Mouse (Mus musculus): ENCODE data around the gene Trappc6a. TPM values are rescaled to one million over a fixed set of nuclear protein-coding genes. Genes with fewer than 3 reads are reported as not detected.
"Not testable (repeated sequence)": the region's sequence is repeated elsewhere in the genome, so short reads cannot be mapped to it uniquely, and the experiment has no call there.

Trappc6a gene
- polyA plus RNA-seq, 1 experiment from 2014 or later = 73.2 TPM

DNA sequence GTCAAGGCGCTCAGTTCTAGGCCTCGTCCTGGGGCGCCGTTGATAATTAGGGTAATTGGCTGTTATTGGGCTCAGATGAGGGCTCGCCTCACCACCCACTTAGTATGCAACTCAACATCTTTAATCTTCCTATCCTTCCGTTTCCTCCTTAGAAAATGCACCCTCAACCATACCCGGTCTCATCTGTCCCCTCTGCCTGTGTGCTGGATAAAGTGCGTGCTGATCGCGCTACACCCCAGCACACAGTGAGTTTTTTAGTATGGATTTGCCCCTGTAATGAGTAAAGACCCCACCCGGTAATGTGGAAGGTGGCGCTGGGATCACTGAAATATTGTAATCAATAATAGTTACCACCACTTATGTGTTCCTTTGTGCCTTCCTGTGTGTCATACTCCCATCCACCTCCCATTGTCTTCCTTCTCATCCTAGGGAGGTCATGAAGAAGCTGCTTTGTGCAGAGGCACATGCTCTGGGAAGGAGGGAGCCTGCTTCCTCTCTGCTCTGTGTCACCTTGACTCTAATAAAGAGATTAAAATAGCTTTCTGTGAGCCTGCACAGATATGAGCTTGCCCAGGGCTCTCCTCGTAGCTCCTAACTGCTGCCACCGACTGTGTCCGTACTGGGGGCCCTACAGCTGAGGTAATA is 851 bp downstream of the Trappc6a start:
- peak overlapping the region; percentile 90 for H3K4me2 ChIP-seq
- WGBS = 3% methylated on average over 15 of the region's 15 CpGs
- peak overlapping the region; percentile 82 for H3K9ac ChIP-seq
- H3K9me3 ChIP-seq (replicated peaks) = no peaks in the 10 kb centered on the region
- H3K27ac ChIP-seq = peak overlapping the region; percentile 78
- H3K36me3 ChIP-seq = no peaks in the 10 kb centered on the region
- peaks cover 24% of the 10 kb centered on the region for H3K4me1 ChIP-seq (replicated peaks)
- no peak for ATAC-seq (replicated peaks; ENCODE audit: insufficient number of reproducible peaks, insufficient read depth, low FRiP score, low read depth)
- peak overlapping the region; percentile 88 for H3K4me3 ChIP-seq
- H3K27me3 ChIP-seq = no peaks in the 10 kb centered on the region

DNA sequence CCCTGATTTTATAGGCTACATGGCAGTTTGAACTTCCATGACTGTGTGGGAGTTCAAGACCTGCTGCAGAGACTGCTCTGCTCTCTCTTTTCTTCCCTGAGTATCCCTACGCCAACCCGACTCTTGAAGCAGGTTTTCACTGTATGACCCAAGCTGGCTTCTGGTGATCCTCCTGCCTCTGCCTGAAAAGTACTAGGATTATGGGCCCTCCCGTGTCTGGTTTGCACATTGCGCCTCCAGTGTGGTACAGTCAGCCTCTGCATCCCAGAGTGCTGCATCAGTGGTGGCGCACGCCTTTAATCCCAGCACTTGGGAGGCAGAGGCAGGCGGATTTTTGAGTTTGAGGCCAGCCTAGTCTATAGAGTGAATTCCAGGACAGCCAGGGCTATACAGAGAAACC is 1.6 kb downstream of the Trappc6a start:
- H3K9me3 ChIP-seq (replicated peaks) = no peaks in the 10 kb centered on the region
- H3K27me3 ChIP-seq = no peaks in the 10 kb centered on the region
- no peaks in the 10 kb centered on the region for H3K36me3 ChIP-seq
- ATAC-seq (replicated peaks; ENCODE audit: insufficient number of reproducible peaks, insufficient read depth, low FRiP score, low read depth) = no peak
- peaks cover 24% of the 10 kb centered on the region for H3K4me1 ChIP-seq (replicated peaks)
- H3K9ac ChIP-seq = peak overlapping the region; percentile 33; the same call in 1 of the 2 replicates
- 92% methylated on average over 7 of the region's 7 CpGs for WGBS
- H3K4me3 ChIP-seq = peak overlapping the region; percentile 88
- H3K4me2 ChIP-seq = peak overlapping the region; percentile 90
- H3K27ac ChIP-seq = peak overlapping the region; percentile 78; the same call in 1 of the 2 replicates

DNA sequence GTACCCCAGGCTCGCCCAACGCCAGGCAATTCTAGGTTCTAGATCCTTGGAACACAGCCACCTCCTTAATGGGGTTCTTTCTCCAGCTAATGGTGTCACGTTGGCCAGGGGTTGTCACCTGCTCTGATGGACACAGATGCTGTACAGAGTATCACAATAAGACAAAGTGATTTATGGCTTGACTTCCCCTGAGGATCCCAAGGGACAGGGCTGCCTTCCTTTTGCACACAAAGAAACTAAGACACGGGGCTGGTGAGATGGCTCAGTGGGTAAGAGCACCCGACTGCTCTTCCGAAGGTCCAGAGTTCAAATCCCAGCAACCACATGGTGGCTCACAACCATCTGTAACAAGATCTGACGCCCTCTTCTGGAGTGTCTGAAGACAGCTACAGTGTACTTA is 3.7 kb downstream of the Trappc6a start:
- not testable (repeated sequence) for ATAC-seq (replicated peaks; ENCODE audit: insufficient number of reproducible peaks, insufficient read depth, low FRiP score, low read depth); H3K27ac ChIP-seq; H3K9ac ChIP-seq; H3K9me3 ChIP-seq (replicated peaks); H3K4me3 ChIP-seq; H3K27me3 ChIP-seq; H3K4me2 ChIP-seq; H3K36me3 ChIP-seq
- 76% methylated on average over 7 of the region's 7 CpGs for WGBS
- peaks cover 18% of the 10 kb centered on the region for H3K4me1 ChIP-seq (replicated peaks)

DNA sequence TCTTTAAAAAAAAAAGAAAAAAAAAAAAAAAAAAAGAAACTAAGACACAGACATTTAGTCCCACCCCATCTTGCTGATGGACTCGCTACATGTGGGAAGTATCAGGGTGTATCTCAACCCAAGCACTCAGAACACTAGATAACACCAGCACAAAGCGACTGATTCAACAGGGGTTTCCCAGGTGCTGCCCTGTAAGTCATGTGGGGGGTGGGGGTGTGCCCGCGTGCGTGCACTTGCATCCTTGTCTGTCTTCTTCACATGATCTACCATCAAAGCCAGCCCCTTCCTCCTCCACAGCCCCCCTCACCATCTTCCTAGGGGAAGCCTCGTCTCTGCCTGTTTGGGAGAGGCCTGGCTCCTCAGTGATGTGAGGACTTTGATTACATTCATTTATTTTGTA is 4.2 kb downstream of the Trappc6a start:
- no peaks in the 10 kb centered on the region for H3K9me3 ChIP-seq (replicated peaks)
- no peak overlapping the region for H3K4me3 ChIP-seq
- 69% methylated on average over 6 of the region's 6 CpGs for WGBS
- no peak for ATAC-seq (replicated peaks; ENCODE audit: insufficient number of reproducible peaks, insufficient read depth, low FRiP score, low read depth)
- H3K27ac ChIP-seq = no peak overlapping the region
- no peak overlapping the region for H3K4me2 ChIP-seq
- peaks cover 15% of the 10 kb centered on the region for H3K4me1 ChIP-seq (replicated peaks)
- H3K9ac ChIP-seq = no peak overlapping the region
- no peaks in the 10 kb centered on the region for H3K36me3 ChIP-seq
- peaks cover 9% of the 10 kb centered on the region for H3K27me3 ChIP-seq

DNA sequence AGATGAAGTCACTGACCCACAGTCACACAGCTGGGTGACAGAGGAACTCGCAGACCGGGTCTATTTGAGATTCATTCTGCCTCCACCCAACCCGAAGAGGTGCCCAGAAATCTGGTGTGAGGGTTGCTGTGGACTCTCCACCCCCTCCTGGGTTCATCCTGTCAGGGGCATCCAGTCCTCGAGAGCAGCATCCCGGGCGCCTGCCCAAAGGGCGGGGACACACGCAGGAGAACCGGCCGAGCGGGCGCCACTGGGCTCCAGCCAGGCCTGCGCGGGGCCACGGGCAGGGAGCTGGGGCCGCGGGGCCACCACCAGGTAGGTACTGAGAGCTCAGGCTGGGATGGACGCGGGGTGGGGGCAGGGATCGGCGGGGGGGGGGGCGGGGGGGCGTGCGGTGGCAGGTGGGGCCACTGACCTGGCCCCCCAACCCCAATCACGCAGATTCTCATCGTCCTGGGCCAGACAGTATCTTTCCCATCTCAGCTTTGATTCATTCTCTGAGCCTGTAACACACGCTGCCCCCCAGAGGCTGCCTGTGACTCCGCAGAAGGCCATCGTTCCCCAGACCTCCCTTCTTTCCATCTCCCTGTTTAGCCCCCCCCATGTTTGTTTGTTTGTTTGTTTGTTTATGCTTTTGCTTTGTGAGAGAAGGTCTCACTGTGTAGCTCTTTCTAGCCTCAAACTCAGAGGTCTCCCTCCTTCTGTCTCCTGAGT is 9.6 kb downstream of the Trappc6a start, which contains the start of gene Nkpd1:
Gene Nkpd1 (plus strand): TSS at position 187 of the 714 bp plus-strand sequence.
- peak within 1 kb of the TSS; percentile 45 for H3K4me2 ChIP-seq

DNA sequence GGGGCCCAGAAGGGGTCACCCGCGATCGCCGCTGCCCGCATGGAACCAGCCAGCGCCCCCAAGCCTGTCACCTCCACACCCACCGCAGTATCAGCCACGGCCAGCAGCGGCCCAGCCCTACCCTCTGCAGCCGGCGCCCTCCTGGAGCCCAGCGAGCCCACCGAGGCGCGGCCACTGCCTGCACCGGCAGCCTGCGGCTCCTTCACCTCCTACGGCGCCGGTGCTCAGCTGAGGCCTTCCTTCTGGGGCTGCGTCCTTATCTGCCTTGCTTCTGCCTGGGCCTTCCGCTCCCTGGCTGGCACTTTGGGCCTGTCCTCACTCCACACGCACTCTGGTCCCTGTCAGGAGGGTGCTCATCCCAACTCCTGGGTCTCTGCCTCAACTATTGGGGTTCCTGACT is 11.8 kb downstream of the Trappc6a start:
- ATAC-seq (replicated peaks; ENCODE audit: insufficient number of reproducible peaks, insufficient read depth, low FRiP score, low read depth) = no peak
- 3% methylated on average over 16 of the region's 23 CpGs for WGBS
- peaks cover 38% of the 10 kb centered on the region for H3K4me1 ChIP-seq (replicated peaks)
- H3K4me3 ChIP-seq = peak overlapping the region; percentile 36
- H3K27me3 ChIP-seq = peaks cover 86% of the 10 kb centered on the region
- peak overlapping the region; percentile 38; the same call in 1 of the 2 replicates for H3K9ac ChIP-seq
- H3K36me3 ChIP-seq = no peaks in the 10 kb centered on the region
- H3K4me2 ChIP-seq = peak overlapping the region; percentile 63
- no peaks in the 10 kb centered on the region for H3K9me3 ChIP-seq (replicated peaks)
- H3K27ac ChIP-seq = no peak overlapping the region

More for the DNA sequence above, 9.6 kb downstream of the Trappc6a start, which contains the start of gene Nkpd1:
- Histone ChIP-seq H3K4me1 (replicated peaks) (peaks cover 19% of the 10 kb centered on the region), H3K4me3 (peak within 1 kb of the TSS; percentile 17; the same call in 1 of the 2 replicates), H3K36me3 (no peaks in the 10 kb centered on the region), H3K9ac (peak within 1 kb of the TSS; percentile 38), H3K9me3 (replicated peaks) (no peaks in the 10 kb centered on the region), H3K27ac (no peak within 1 kb of the TSS), H3K27me3 (peaks cover 64% of the 10 kb centered on the region)
- no peak for ATAC-seq (replicated peaks; ENCODE audit: insufficient number of reproducible peaks, insufficient read depth, low FRiP score, low read depth)
- WGBS = 4% methylated on average over 28 of the region's 29 CpGs

DNA sequence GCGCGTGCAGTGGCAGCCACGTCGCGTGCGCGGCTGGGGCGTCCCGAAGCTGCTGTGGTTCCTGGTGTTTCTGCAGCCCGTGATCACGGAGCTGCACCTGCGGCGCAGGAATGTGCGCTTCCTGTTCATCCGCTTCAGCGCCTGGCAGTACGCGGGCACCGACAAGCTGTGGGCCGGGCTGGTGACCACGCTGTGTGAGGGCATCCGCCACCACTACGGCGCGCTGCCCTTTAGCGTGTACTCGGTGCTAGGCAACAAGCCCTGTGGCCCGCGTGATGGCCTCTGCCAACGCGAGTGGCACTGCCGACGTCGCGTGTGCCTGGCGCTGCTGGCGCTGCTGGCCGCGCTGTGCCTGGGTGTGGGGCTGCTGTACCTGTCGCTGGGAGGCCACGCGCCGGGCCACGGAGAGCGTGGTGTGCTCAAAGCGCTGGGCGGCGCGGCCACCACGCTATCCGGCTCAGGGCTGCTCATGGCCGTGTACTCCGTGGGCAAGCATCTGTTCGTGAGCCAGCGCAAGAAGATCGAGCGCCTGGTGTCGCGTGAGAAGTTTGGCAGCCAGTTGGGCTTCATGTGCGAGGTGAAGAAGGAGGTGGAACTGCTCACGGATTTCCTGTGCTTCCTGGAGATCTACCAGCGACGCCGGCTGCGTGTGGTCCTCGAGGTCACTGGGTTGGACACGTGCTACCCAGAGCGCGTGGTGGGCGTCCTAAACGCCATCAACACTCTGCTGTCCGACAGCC is 15.0 kb downstream of the Trappc6a start:
- Histone ChIP-seq H3K4me2 (peak overlapping the region; percentile 84), H3K9ac (no peak overlapping the region), H3K4me3 (peak overlapping the region; percentile 51), H3K4me1 (replicated peaks) (peaks cover 30% of the 10 kb centered on the region), H3K9me3 (replicated peaks) (no peaks in the 10 kb centered on the region), H3K27me3 (peaks cover 76% of the 10 kb centered on the region), H3K27ac (no peak overlapping the region), H3K36me3 (no peaks in the 10 kb centered on the region; the same call in 1 of the 2 replicates)
- WGBS = 8% methylated on average over 72 of the region's 72 CpGs
- 0 out of 2 replicates have a peak, but pooled peaks have one; percentile 9 for ATAC-seq (replicated peaks; ENCODE audit: insufficient number of reproducible peaks, insufficient read depth, low FRiP score, low read depth)

DNA sequence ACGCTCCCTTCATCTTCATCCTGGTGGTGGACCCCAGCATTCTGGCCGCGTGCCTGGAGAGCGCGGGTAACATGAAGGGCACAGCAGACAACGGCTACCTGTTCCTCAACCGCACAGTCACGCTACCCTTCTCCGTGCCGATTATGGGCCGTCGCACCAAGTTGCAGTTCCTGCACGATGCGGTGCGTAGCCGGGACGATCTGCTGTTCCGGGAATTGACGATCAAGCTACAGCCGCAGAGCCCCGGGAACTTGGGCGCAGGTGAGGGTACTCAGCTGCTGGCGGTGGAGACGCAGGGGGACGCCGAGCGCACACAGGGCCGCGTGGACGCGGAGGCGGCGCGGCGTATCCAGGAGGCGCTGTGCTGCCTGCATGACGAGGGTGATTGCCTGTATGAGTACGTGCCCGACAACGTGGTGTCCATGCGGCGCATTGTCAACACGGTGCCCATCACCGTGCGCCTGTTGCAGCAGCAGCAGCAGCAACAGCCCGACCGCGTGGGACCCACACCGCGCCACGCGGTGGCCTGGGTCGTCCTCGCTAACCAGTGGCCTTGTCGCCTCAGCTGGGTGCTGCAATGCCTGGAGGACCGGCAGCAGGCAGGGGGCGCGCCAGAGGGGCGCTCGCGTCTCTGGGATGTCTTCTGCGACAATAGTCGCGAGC is 15.7 kb downstream of the Trappc6a start:
- H3K4me2 ChIP-seq = peak overlapping the region; percentile 84
- peaks cover 69% of the 10 kb centered on the region for H3K27me3 ChIP-seq
- WGBS = under 1% methylated on average over 64 of the region's 64 CpGs
- H3K9me3 ChIP-seq (replicated peaks) = no peaks in the 10 kb centered on the region
- peaks cover 30% of the 10 kb centered on the region for H3K4me1 ChIP-seq (replicated peaks)
- no peak overlapping the region for H3K27ac ChIP-seq
- H3K9ac ChIP-seq = peak overlapping the region; percentile 46
- H3K4me3 ChIP-seq = peak overlapping the region; percentile 51
- ATAC-seq (replicated peaks; ENCODE audit: insufficient number of reproducible peaks, insufficient read depth, low FRiP score, low read depth) = peak; percentile 45
- H3K36me3 ChIP-seq = no peaks in the 10 kb centered on the region; the same call in 1 of the 2 replicates

DNA sequence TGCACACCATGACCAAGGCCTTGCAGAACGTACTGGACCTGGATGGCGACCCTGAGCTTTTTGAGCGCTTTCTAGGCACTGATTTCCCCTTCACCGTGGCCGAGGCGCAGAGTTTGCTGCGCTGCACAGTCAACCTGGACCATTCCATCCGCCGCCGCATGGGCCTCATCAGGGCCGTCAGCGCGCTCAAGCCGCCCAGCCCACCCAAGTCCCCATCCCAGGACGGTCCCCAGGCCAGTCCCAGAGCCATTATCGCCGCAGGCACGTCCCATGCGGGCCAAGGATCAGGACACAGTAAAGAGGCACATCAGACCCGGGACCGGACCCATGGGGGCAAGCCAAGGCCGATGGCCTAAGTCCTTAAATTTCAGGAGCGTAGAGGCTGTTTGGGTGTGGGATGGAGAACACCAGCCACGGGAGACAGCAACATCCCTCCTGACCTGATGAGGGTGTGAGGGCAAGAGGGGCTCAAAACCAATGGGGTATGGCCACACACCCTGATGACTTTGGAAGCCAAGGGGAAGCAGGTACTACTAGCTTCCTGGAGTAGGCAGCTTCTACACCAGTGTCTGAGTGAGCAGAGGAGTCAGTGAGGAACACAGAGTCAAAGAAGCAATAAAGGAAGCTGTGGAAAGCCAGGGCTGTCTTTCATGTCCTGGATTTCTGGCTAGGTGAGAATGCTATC is 16.4 kb downstream of the Trappc6a start:
- Histone ChIP-seq H3K27me3 (peaks cover 62% of the 10 kb centered on the region), H3K4me1 (replicated peaks) (peaks cover 29% of the 10 kb centered on the region), H3K4me3 (peak overlapping the region; percentile 51), H3K4me2 (peak overlapping the region; percentile 84), H3K36me3 (no peaks in the 10 kb centered on the region; the same call in 1 of the 2 replicates), H3K27ac (no peak overlapping the region), H3K9ac (peak overlapping the region; percentile 46; the same call in 1 of the 2 replicates), H3K9me3 (replicated peaks) (no peaks in the 10 kb centered on the region)
- no peak for ATAC-seq (replicated peaks; ENCODE audit: insufficient number of reproducible peaks, insufficient read depth, low FRiP score, low read depth)
- WGBS = 11% methylated on average over 24 of the region's 24 CpGs

DNA sequence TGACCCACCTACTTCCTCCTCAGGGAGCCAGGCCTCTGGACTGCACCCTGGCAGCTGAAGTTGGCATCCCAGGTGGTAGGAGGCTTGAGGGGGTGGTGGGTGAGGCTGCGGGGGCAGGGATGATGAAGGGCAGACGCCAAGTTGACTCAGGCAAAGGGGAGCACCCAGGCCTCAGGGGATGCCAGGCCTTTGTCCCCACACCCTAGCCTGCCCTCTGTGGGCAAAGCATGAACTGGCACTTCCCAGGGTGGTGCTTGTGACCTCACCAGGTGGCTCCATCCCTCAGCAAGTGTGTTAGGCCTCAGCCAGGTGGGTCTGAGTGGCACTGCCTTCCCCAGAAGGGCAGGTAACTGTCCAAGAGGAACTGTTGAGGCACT is 16.9 kb downstream of the Trappc6a start:
- no peak overlapping the region for H3K4me3 ChIP-seq
- peaks cover 57% of the 10 kb centered on the region for H3K27me3 ChIP-seq
- H3K27ac ChIP-seq = no peak overlapping the region
- peaks cover 3% of the 10 kb centered on the region; the same call in 1 of the 2 replicates for H3K36me3 ChIP-seq
- no peak for ATAC-seq (replicated peaks; ENCODE audit: insufficient number of reproducible peaks, insufficient read depth, low FRiP score, low read depth)
- no peaks in the 10 kb centered on the region for H3K9me3 ChIP-seq (replicated peaks)
- H3K4me1 ChIP-seq (replicated peaks) = peaks cover 24% of the 10 kb centered on the region
- no peak overlapping the region for H3K4me2 ChIP-seq
- WGBS = 69% methylated on average over 2 of the region's 2 CpGs
- no peak overlapping the region for H3K9ac ChIP-seq

All from heart, embryonic 15.5 days (tissue).